Mouse (Mus musculus) right cerebral cortex, adult 18-20 months (tissue): ENCODE results near the gene Rimbp2.
"Not testable (repeated sequence)": the region's sequence is repeated elsewhere in the genome, so short reads cannot be mapped to it uniquely, and the experiment has no call there.

Experiments
- DNase-seq: peaks from one replicate; pipeline ENCODE4 v3.0.0; 2022; ENCODE audit warnings: mixed read lengths

Rimbp2 gene

DNA sequence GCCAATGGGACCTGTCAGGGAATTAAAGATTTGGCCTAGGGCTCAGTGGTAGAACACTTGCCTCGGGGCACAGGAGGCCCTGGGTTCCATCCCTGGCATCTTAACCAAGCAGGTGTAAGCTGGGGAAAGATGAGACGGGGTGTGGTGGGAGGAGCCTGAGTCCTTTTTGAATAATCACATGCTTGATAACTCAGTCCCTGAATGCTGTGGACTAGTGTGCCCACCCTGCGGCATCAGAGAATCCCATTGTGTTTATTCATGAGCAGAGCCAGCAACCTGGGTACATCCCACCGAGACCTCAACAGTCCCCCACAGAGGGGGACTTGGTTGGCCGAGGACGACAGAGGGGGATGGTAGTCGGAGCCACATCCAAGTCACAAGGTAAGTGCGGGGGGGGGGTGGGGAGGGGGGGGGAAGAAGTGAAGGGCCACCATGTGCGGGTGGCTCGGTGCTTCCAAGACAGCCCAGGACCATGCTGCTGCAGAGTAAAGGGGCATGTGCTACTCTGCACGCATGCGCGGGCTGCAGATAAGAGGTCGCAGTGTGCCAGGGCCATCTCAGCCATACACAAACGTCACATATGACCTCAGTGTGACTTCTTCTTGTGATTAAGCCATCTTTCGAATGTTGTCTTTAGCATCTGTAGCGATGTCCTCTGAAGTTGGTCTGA lies 214.0 kb downstream of the Rimbp2 start:
- DNase-seq, result no peak

GRCm38 (mm10) chr5:128735921-128736320 lies 217.4 kb downstream of the Rimbp2 start:
- DNase-seq, result no peak

GRCm38 (mm10) chr5:128733955-128734354 lies 219.3 kb downstream of the Rimbp2 start:
- DNase-seq, result peak; percentile 67

- no peak for DNase-seq
These were observed 220.8 kb downstream of the Rimbp2 start for GRCm38 (mm10) chr5:128732416-128733014.

- no peak for DNase-seq
These were observed 222.7 kb downstream of the Rimbp2 start for GRCm38 (mm10) chr5:128730634-128731033.

DNA sequence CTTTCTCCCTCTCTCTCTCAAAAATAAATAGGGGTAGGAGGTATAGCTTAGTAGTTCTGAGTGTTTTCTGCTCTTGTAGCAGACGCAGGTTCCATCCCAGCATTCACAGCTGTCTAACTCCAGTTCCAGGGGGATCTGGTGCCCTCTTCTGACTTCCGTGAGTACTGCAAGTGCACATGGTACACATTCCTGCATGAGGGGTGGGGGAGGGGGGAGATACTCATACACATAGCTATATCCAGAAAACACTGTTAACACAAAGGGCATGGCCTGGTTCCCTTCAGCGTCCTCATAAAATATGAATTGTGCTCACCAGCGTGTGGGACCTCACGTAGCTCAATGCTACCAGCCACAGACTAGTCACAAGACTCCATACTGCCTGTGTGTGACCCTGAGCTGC lies 223.9 kb downstream of the Rimbp2 start:
- DNase-seq, result no peak

- DNase-seq, result not testable (repeated sequence)
These were observed 232.8 kb downstream of the Rimbp2 start for GRCm38 (mm10) chr5:128720461-128720860.

GRCm38 (mm10) chr5:128715171-128715570 lies 238.1 kb downstream of the Rimbp2 start:
- DNase-seq, result no peak

DNA sequence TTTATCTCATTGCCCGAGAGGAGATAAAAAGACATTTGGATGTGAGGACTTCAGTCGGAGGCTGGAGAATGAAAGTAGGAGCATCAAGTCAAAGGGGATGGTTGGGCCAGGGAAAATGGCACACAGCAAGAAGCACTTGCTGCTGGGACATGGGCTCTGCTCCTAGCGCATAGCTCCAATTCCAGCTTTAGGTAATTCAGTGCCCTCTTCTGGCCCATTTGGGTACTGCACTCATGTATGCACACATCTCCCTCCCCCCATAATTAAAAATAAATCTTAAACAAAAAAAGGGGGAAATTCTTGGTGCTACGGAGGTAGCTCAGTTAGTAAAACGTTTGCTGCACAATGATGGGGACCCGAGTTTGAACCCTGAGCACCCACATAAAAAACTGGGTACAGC lies 241.4 kb downstream of the Rimbp2 start:
- DNase-seq, result no peak

GRCm38 (mm10) chr5:128710596-128710995 lies 242.7 kb downstream of the Rimbp2 start:
- DNase-seq, result no peak

GRCm38 (mm10) chr5:128708929-128709328 lies 244.4 kb downstream of the Rimbp2 start:
- no peak for DNase-seq
